Mouse (Mus musculus) hindbrain, embryonic 11.5 days (tissue): ENCODE measurements around the gene Slc46a2. TPM values are rescaled to one million over a fixed set of nuclear protein-coding genes. Genes with fewer than 3 reads are reported as not detected.

Source experiments
- polyA plus RNA-seq: library from polyadenylated mRNA; unstranded; fragments of >200 nt; fragmentation: Nextera tagmentation; extraction: Ambion mirVana; gene quantifications from 2 replicates; pipeline ENCODE4 v1.2.1, GENCODE M21; 2014

Gene Slc46a2
- polyA plus RNA-seq, 1 experiment from 2014 or later: not detected

Other genes with a start within 250 kb of the Slc46a2 start
- gene Inip, start 113.5 kb downstream of the Slc46a2 start, polyA plus RNA-seq: 94.3 and 105 TPM in 2 replicates
- 13.4 and 19.1 TPM in 2 replicates for gene Snx30, start 109.2 kb downstream of the Slc46a2 start, polyA plus RNA-seq
- not detected in 2 replicates for gene Mup4, start 45.7 kb upstream of the Slc46a2 start, polyA plus RNA-seq
- gene Mup6, start 49.2 kb upstream of the Slc46a2 start, polyA plus RNA-seq: not detected in 2 replicates
- gene Mup7, start 155.4 kb upstream of the Slc46a2 start, polyA plus RNA-seq: 0.22 TPM in 1 of 2 replicates, not detected in the other
- not detected in 2 replicates for gene Mup2, start 239.2 kb upstream of the Slc46a2 start, polyA plus RNA-seq